Mouse (Mus musculus) megakaryocyte, embryonic 14.5 days (primary cell): ENCODE results near the gene 4930564D02Rik.

Experiments used
- FLI1 ChIP-seq: IDR thresholded peaks from 2 replicates; pipeline ENCODE4 v1.6.1; 2012; ENCODE audit warnings: low read length, inconsistent platforms, mixed read lengths
- GATA1 ChIP-seq: IDR thresholded peaks from 3 replicates; pipeline ENCODE4 v1.6.1; 2012; ENCODE audit warnings: mixed read lengths, low read length, inconsistent platforms, borderline replicate concordance

DNA sequence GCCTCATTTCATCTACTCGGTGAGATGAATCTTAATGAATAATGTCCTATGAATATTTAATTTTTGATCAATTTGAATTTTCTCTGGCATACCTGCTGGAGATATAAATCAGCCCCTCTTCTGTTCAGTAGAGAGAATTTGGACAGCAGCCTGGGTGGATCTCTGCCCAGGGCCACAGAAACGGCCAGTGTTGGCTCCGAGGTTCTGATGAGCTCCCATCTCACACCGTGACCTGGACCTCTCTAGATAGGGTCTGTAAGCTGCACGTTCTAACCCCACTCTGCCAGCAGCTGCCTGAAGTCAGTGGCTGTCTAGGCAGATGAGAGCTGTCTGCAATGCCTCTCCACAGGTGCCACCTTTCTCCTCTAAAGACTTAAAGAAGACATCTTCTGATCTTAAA, 28.4 kb downstream of the 4930564D02Rik start:
- TF ChIP-seq GATA1: no peak
- no peak for TF ChIP-seq FLI1
